Mouse (Mus musculus) bone marrow macrophage, adult 2 months (primary cell): Measurements from ENCODE around the gene Dlgap5.

ENCODE experiments used
- CTCF ChIP-seq: IDR thresholded peaks from 2 replicates; pipeline ENCODE4 v1.5.1; 2012; ENCODE audit warnings: low read depth, mild to moderate bottlenecking, low read length, moderate library complexity
- POLR2A ChIP-seq: IDR thresholded peaks from 2 replicates; pipeline ENCODE4 v1.6.1; 2012; ENCODE audit warnings: mild to moderate bottlenecking, low read depth, low read length, borderline replicate concordance

- TF ChIP-seq CTCF (no peak), POLR2A (no peak)
Observed at GRCm38 (mm10) chr14:47402735-47403134, 15.5 kb downstream of the Dlgap5 start.
